Mouse (Mus musculus) cortical plate, adult 2 months (tissue): ENCODE data around the gene Unc79.

ENCODE experiments used
- CTCF ChIP-seq: fragments of 200-500 bp; IDR thresholded peaks from 2 replicates; pipeline ENCODE4 v1.5.1; 2011; ENCODE audit warnings: mild to moderate bottlenecking, control low read depth, low read length; ENCODE audit not compliant: insufficient read depth; ENCODE audit errors: extremely low read depth
- POLR2A ChIP-seq: fragments of 200-500 bp; IDR thresholded peaks from 2 replicates; pipeline ENCODE4 v1.6.1; 2011; ENCODE audit warnings: mild to moderate bottlenecking, low read length, control low read depth; ENCODE audit not compliant: insufficient read depth; ENCODE audit errors: extremely low read depth

DNA sequence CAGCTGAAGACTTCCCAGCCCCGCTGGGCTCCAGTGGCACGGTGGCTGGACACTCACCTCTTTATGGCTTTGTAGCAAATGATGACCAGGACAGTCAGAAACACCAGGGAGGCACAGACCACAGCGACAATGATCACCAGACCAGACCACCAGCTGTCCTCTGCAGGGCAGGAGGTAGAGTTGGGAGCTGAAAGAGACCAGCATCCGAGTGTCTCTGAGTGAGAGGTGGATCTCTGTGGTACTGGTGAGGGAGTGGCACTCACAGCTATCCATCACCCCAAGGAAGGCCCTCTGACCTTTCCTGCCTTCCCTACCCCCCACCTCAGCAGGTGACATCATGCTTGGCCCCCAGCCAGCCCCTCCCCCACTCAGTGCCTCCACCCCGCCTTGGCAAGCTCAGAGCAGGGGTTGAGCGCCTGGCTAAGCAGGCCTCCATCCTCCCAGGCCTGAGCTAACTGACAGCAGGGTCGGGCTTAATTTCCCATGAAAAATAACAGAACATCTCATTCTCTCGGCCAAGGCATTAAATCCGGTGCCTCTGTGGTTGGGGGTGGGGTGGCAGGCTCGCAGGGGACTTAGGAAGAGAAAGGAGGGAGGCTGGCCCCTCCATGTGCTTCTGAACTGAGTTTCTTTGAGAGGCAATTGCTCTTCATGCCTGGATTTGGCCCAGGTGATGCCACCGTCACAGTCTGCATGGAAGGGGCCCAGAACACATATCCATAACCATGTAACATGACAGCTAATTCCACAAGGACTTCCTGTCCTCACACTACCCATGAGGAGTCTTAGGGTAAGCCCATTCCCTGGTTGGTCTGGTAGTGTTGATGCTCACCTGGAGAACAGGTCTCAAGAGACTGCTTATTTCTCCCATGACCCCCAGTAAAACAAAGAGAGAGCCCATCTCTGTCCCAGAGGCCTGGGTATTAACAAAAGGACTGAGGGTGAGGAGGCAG, 254.2 kb downstream of the Unc79 start:
- TF ChIP-seq CTCF (no peak), POLR2A (no peak)
